Mouse (Mus musculus): ENCODE measurements at regions not wholly inside any gene's neighbourhood (a gene's known extent, or its start where the extent isn't known, plus 50 kb on each side); places are given as distances from the start of the nearest gene placed in this dataset.

- no peak for TF ChIP-seq CTCF (IDR thresholded peaks at IDR 0.05; ENCODE audit: borderline replicate concordance, insufficient read depth, low read depth, low read length)
- no peak for TF ChIP-seq POLR2A (IDR thresholded peaks at IDR 0.05; ENCODE audit: borderline replicate concordance, insufficient read depth, low read length)
Measured at GRCm38 (mm10) chrX:15061641-15062040, 850.7 kb downstream of the H2al1n start.
